Mouse (Mus musculus) right cerebral cortex, postnatal 10 days (tissue): Measurements from ENCODE around the gene Fgf15.

Source experiments
- DNase-seq, 2 experiments: peaks; one replicate each; pipeline ENCODE4 v3.0.0; 2021; ENCODE audit warnings: low spot score in 2 of 2

Fgf15 gene

DNA sequence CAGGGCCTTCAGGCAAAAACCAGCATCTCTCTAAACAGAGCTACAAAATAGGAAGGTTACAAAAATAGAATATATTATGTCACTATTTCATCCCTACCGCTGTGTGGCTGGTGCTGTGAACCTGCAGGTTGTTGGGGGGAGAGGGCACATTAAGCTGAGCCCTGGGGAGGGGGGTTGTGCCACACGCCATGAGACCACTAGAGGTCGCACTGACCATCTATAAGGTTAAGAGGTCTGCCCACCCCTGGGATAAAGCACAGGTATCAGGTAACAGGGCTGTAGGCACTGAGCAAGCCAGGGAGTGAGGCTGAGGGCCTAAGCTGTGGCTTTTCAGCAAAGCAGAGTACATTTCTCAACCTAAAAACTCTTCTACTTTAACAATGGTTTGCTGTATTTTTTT lies 35.4 kb downstream of the Fgf15 start:
- peak; percentile 29 to 38 for DNase-seq

DNA sequence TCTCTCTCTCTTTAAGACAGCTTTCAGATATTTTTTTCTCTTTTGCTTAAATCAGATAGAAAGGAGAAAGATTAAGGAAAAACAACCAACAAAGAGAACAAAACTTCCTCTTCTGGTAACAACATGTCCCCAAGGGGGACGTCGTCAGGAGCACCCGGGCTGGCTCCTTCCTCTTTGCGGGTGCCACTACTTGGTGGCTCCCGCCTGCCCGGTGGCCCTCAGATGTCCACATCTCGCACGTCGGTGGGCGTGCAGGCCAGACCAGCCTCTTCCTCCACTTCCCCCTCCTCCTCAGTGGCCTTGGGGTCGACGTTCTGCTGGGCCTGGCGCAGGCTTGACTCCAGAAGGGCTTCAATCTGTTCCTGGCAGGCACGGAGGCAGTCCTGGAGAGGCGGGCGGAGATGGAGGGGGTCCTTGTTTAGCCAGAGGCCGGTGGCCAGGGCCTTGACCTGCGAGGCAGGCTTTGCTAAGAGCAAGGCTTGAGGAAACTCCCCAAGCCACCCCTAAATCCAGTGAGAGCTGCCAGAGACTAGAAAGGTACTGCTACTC lies 36.1 kb downstream of the Fgf15 start:
- DNase-seq, result peak; percentile 31 to 36

DNA sequence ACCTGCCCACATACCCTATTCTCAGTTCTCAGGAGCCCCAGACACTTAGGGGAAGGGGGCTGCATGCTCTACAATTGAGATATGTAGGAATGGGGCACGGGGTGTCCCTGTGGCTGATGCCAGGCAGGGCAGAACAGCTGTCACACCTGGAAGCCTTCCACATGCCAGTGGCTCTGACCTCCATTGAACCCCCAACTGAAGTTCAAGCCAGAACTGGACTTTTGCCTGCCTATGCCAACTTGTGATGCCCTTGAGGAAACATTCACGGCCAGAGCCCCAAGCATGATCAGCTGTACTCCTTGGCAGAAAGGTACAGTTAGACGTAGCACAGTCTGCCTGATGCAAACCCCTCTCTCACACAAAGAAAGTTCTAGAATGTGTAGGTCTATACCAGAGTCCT lies 37.0 kb downstream of the Fgf15 start:
- peak in 1 of 2 experiments; percentile 21 for DNase-seq

DNA sequence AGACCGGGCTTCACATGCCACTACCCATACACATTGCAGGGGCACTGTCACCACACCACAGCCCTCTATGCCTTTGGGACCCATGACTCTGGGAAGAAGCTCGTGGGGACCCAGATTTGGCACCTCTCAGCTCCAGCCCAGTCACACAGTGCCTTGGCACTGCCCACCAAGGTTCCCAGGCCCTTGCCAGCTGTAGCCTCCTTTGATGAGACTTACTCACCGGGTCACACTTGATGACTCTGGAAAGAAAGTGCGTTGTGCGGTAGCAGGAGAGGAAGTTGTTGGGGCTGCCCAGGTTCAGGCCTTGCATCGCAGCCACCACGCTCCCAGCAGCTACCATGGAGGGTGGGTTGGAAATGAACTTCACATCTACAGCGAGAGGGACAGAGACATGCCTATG lies 37.5 kb downstream of the Fgf15 start:
- no peak for DNase-seq

DNA sequence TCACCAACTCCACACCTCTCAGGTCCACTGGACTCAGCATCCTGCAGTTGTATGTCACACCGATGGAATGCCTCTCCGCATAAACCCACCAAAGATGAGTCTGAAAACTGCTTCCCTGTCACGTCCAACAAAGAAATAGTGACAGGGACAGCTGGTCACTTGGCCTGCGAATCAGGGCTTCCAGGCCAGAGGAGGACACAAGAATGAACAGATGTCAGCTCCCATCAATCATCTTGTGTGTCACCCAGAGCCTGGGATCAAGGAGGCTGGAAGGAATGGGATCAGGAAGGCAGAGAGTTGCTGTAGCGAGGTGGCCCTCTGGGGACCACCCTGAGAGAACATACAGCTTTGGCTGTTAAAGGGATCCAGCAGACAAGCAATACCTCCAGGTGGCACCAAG lies 38.6 kb downstream of the Fgf15 start:
- DNase-seq, result no peak

DNA sequence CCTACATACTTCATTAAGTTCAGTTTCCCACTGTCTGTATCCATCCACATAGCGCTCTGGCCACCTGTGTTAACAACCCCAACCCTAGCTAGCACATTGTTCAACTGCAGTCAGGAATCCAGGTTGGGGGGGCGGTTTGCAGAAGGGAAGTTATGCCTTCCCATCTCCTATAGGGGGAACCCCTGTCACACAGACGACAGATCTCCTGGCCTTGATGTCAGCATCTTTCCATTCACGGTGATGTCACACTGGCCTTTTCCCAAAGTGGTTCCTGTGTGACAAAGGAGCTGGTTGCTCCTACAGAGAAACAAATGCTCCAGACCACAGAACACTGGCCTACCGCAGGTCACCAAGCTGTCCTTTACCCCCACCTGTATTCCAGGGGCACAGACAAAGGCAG lies 39.2 kb downstream of the Fgf15 start:
- DNase-seq, result peak; percentile 58 to 64

DNA sequence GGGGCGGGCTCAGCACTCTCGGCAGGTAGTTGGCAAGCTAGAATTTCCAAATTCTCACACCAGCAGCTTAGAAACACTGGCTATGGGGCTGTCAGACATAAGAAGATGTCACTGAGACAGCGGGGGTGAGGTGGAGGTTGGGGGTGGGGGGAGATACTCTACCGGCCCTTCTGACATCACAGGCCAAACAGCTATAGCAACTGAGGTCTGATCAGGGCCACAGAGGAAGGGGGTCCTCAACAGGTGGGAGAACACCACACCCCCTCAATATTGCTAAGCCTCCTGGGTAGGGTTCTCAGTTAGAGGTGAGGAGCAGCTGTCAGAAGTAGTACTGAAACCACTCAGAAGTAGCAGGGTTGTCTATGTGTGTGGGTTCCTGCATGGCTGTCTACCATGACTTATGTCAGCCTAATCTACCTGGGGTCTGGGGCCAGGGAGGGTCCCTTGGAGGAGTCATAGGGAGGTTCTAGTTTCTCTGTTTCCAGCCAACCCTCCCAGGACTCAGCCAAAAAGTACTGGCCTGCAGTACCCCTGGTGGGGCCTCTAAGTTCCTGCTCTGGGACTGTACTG lies 40.1 kb downstream of the Fgf15 start:
- DNase-seq, result no peak

DNA sequence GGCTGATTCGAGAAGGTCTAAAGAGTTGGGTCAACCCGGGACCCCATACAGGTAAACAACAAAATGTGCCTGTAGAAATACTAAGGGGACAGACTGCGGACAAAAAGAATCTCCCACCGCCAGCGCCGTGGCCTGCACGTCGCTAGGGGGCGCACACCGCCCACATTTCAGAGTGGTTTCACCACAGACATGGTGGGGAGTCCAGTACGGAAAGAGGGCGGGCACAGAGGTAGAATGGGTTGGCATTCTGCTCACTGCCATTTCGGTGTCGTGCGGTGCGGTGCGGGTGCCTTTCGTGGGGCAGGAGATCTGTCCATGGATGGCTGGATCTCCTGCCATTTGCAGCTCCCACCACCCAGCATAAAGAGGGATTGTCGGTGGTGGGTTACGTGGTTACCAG lies 41.2 kb downstream of the Fgf15 start:
- DNase-seq, result peak; percentile 90 to 93

DNA sequence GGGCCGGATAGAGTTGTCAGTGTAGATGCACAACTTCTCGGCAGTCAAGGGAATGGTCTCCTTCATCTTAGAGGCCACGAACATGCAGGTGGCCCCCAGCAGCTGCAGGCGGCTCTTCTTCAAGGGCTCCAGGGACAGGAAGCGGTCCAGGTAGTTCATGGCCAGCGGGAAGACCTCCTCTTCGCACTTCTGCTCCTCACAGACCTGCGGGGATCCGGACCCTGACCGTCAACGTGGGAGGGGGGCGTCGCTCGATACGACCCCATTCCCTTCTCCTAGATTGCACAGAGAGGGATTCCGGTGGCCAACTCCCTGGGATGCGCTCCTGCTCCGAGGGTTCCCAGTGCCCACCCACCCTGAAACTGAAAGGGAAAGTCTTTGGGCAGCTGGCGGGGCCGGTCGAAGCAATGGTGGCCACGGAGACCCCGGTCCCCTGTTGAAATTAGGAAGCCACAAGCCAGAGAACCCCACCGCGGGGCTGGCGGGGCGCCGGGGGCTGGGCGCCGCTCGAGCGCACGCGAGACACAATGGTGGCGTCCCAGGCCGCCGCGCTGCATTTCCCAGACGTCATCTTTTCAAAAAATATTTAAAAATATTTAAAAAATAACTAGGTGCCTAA lies 41.7 kb downstream of the Fgf15 start:
- peak in 1 of 2 experiments; percentile 28 for DNase-seq

DNA sequence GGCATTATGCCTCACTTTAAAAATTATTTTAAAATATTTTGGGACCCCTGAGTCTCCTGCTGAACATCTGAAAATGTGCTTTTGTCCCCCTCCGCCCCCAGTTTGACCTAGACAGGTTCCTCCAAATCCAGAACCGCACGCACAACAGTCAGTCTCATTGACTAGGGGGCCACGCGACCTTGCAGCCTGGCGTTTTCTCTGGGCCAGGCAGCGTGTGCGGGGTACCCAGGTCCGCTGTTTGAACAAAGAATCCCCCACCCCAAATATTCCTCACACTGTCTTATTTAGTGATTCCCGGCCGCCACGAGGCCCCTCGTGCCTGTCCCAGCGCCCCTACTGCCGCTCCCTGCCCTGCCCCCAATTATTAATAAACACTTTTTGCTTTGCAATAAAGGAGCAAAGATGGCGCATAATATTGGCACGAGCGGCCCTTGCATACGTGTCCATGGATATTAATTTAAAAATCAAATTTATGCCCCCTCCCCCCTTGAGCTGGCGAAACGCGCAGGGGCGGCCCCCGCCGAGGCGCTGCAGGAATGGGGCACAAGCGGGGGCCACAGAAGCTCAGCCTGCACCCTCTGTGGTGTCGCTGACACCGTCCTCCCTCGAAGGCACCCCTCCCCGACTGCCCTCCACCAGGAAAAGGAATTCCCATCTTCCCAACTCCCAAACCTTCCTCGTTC lies 42.5 kb downstream of the Fgf15 start:
- DNase-seq, result peak in 1 of 2 experiments; percentile 26

DNA sequence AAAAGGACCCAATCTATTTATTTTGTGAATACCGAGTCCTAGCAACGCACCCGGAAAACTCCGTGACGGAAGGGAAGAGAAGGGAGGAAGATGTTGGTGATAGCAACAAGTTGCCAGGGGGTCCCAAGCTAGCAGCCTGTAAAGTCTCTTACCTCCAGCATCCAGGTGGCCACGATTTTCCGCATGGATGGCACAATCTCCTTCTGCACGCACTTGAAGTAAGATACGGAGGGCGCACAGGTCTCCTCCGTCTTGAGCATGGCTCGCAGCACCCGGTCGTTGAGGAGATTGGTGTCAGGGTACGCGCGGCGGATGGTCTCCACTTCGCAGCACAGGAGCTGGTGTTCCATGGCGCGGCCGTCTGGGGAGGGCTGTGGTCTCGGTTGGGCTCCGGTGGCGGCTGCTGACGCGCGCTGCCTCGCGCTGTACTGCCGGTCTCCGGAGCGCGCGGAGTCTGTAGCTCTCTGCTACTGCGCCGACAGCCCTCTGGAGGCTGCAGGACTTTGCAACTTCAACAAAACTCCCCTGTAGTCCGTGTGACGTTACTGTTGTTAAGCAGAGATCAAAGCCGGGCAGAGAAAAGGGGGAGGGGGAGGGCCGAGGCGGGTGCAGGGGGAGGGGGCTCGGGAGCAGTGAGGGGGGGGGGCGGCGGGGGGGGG lies 43.1 kb downstream of the Fgf15 start, which contains the start of gene Ccnd1:
Gene Ccnd1, minus strand, starts transcription at position 582 of the 659 bp plus-strand sequence.
- DNase-seq, result peak; percentile 80

DNA sequence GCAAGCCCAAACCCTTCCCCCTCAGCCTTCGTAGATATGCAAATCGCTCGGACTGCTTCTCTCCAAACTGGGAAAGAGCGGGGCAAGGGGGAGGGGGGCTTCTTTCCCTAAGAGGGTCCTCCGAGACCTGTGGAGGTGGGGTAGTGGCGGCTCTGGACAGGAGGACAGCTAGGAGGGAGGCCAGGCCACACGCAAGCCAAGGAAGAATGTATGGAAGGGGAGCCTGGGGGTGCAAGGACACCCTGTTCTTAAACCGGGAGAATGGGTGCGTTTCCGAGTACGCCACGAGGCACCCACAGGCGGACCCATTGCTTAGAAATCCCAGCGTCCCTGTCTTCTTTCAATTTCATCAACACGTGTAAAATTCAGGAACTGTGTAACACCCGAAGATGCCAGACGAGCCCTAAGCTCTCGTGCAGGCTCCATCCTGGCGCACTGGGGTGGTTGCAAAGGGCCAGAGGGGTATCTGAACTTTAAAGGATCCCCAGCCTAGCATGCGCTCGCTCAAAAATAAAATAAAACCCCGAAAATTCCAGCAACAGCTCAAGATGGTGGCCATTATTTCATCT lies 43.8 kb downstream of the Fgf15 start:
- peak in 1 of 2 experiments; percentile 39 for DNase-seq

DNA sequence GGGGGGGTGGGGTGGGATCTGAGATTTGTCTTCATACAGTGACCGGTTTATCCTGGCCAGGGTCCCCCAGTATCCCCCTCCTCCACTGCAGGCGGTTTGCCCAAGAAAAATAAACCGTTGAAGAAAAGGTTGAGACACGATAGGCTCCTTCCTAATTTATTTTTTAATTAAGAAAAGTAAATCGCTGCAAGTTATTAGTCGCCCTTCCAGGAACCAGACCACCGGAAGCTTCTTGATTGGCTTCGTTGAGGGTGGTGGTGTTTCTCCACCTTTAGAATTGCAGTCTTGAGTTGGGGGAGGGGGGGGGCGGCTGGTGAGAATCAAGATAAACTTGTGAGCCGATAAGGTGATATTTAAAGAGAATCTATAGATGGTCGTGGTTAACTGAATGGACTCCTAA lies 44.3 kb downstream of the Fgf15 start:
- DNase-seq, result no peak

DNA sequence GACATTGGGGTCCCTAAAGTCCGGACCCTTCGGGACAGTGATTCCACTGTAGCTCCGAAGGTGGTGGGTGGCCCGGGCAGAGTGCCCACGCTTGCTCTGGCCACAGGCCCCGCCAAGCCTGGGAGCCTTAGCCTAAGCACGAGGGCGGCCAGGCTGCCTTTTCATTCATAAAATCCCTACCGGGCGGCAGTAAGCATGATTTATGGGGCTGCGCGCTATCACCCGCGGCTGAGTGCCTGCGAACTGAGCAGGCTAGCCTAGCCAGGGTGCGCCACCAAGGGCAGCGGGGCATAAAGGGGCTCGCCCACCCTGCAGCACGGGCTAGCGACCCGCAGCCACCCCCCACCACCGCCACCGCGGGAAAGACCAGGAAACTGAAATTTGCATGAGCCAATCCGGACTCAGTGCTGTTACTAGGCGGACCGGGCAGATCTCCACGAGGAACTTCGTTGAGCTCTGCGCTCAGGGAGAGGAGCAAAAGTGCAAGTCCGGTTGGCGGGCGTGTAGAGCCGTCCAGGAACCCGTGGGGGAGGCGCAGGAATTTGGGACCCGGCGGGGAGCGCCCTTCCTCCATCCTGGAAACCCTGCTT lies 45.0 kb downstream of the Fgf15 start:
- peak; percentile 92 to 93 for DNase-seq

DNA sequence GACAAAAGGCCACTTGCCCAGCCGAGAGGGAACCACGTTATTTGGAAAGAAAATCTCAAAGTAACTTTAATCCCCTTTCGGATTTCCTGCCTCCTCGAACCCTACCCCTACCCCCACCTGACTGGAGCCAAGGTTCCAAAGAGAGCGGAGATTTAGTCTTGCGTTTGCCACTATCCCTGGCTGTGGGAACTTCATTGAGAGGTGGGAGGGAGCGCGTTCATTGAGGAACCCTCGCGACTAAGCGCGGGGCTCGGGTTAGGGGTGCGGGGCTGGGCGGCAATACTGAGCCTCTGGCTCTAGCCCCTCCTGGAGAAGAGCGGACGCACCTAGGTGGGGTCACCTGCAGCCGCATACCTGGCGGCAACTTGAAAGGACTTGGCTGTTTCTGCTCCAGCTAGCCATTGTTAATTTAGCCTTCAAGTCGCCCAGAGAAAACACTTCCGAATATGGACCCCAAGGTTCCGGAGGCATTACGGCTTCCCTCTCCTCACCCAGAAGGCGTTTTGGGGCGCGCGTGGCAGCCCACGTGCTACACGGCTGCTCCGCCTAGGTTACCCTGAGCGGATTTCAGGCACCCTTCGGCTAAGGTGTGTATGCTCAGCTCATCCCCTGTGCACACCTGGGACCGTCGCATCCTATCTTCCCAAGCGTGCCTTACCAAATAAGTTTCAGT lies 45.9 kb downstream of the Fgf15 start:
- peak in 1 of 2 experiments; percentile 46 for DNase-seq

DNA sequence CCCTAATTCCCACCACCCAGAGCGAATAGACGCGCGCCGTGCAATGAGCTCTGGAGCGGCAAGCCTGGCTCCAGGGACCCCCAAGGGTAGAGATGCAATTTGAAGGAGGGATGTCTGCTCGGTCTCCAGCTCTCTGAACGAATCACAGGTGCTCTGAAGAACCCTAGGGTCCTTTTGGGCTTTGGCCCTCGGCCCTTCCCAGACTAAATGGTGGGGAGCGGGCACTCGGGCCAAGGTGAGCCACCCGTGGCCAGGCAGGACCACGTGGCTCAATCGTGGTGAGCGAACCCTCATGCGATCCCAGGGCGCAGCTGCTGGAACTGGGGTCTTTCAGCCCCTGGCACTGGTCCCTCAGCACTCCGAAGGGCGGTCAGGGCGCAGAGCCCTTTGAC lies 46.4 kb downstream of the Fgf15 start:
- DNase-seq, result peak in 1 of 2 experiments; percentile 42

DNA sequence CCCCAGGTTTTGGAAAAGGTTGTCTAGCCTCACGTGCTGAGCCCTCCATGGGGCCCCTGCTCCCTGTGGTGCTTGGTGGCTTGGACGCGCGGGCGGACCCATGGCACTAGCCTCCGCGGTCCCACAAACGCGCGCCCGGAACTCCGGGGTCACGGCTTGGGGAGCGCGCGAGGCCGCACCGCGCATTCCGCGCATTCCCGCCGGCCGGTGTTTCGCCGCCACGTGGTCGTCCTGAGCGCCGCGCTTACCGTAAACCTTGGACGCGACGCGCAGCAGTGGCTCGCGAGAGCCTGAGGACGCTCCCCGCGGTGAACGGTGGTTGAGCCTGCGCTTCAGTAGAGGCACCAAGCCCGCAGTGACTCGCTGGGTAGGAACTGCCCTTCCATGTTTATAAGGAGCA lies 46.9 kb downstream of the Fgf15 start:
- DNase-seq, result peak; percentile 81 to 86
